8 mouse cellular contexts compared by ENCODE assay signal in the genomic region with DNA sequence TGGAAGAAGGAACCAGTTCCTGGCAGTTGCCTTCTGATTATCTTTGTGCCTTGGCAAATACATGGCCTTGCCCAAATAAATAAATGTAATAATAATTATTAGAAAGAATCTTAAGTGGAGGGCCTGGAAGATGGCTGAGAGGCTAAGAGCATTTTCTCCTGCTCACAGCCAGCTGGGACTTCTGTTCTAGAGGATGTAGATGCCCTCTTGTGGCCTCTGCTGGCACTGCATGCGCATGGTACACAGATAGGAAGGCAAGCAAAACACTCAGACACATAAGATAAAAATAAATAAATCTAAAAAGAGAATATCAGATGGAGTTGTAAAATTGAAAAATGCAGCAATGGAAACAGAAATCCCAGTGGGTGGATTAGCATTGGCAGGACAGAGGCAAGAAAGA. TPM values are rescaled to one million over a fixed set of nuclear protein-coding genes. Genes with fewer than 3 reads are reported as not detected.
DNase-seq lines count a peak whose midpoint lies in the region; ATAC-seq and TF ChIP-seq lines count a peak whose summit lies in the region.

No protein-coding gene starts in this region.

- H3K4me1 ChIP-seq in G1E (ENCODE audit: insufficient read depth, low read depth, low read length) = no peaks in the 10 kb centered on the region

- no peaks in the 10 kb centered on the region for H3K9me3 ChIP-seq in G1E (replicated peaks)

- H3K4me3 ChIP-seq in G1E (ENCODE audit: low read depth, low read length) = no peak overlapping the region

- DNase-seq in G1E (ENCODE audit: low spot score) = peak; percentile 22
- peak; percentile 95 for DNase-seq in brain, adult 2 months (ENCODE audit: low read depth, low spot score)
- peak; percentile 85 to 92 for DNase-seq in heart, postnatal 14 days
- peak; percentile 88 to 94 for DNase-seq in layer of hippocampus, postnatal 14 days (ENCODE audit: low spot score in 2 of 2)
- peak; percentile 88 for DNase-seq in right cerebral cortex, postnatal 25 days
- DNase-seq in urinary bladder, postnatal 36 days (ENCODE audit: low spot score in 2 of 2) = peak; percentile 74 to 86

- H3K27me3 ChIP-seq in G1E (ENCODE audit: insufficient read depth, low read length) = no peaks in the 10 kb centered on the region

- ATAC-seq in G1E (ENCODE audit: extremely low read depth, insufficient number of reproducible peaks, low FRiP score, poor library complexity, severe bottlenecking) = no peak
- ATAC-seq in erythroid progenitor cell, adult 5-6 weeks (replicated peaks; ENCODE audit: low FRiP score, poor library complexity, severe bottlenecking) = peak; percentile 84
- ATAC-seq in megakaryocyte-erythroid progenitor cell, adult 5-6 weeks (replicated peaks; ENCODE audit: low FRiP score, low TSS enrichment, poor library complexity, severe bottlenecking) = peak; percentile 82

- TF ChIP-seq CTCF in G1E (IDR thresholded peaks at IDR 0.05; ENCODE audit: low read depth, low read length) = peak; percentile 81; the same call in 1 of the 2 replicates

- peaks cover 51% of the 10 kb centered on the region for H3K36me3 ChIP-seq in G1E (replicated peaks)

- intact Hi-C loops in heart, postnatal 14 days (cut with DNase I) = loop anchor here (1.0 to 5.0 kb wide), 2 partner anchors 113 to 132 kb away; no protein-coding TSS in a partner anchor

RNA-seq across cellular contexts. Expression of a gene that starts 44.3 kb away (rescaled TPM):
- 17.2 and 19.2 TPM in 2 replicates for total RNA-seq in G1E (2014; fragmentation: Nextera tagmentation)
- total RNA-seq in G1E (2017) = 10.2 and 10.6 TPM in 2 replicates
- polyA plus RNA-seq in G1E (2012) = 1.7 and 1.8 TPM in 2 replicates
- 9.7 and 10.1 TPM in 2 replicates for total RNA-seq in erythroid progenitor cell, adult 5-6 weeks (2015; ENCODE audit: low replicate concordance)
- 5.8 and 13.7 TPM in 2 replicates for total RNA-seq in erythroid progenitor cell, adult 5-6 weeks (2017; ENCODE audit: low replicate concordance)
- total RNA-seq in heart, postnatal 14 days (2021) = 10 to 100 TPM; 28.8 to 29.6 TPM
- total RNA-seq in layer of hippocampus, postnatal 14 days (2021) = 100 to 1,000 TPM; 117 to 122 TPM
- total RNA-seq in megakaryocyte-erythroid progenitor cell, adult 5-6 weeks (2014; fragmentation: Nextera tagmentation) = 11.3 and 17.0 TPM in 2 replicates
- total RNA-seq in megakaryocyte-erythroid progenitor cell, adult 5-6 weeks (2017) = 7.8 and 10.5 TPM in 2 replicates

RNA-seq across cellular contexts. Expression of a gene that starts 44.3 kb away (rescaled TPM):
- total RNA-seq in G1E (2014; fragmentation: Nextera tagmentation) (16.7 and 23.8 TPM in 2 replicates), G1E (2017) (11.8 and 12.5 TPM in 2 replicates)
- 3.4 and 3.5 TPM in 2 replicates for polyA plus RNA-seq in G1E (2012)
- total RNA-seq in erythroid progenitor cell, adult 5-6 weeks (2015; ENCODE audit: low replicate concordance) = 14.7 and 32.4 TPM in 2 replicates
- 16.0 and 37.9 TPM in 2 replicates for total RNA-seq in erythroid progenitor cell, adult 5-6 weeks (2017; ENCODE audit: low replicate concordance)
- total RNA-seq in heart, postnatal 14 days (2021) = 10 to 100 TPM; 61.4 to 61.7 TPM
- total RNA-seq in layer of hippocampus, postnatal 14 days (2021) = 10 to 100 TPM; 80.0 to 83.6 TPM
- 22.4 and 37.8 TPM in 2 replicates for total RNA-seq in megakaryocyte-erythroid progenitor cell, adult 5-6 weeks (2014; fragmentation: Nextera tagmentation)
- 7.5 and 12.6 TPM in 2 replicates for total RNA-seq in megakaryocyte-erythroid progenitor cell, adult 5-6 weeks (2017)

Comparison
In these comparisons a context has a peak if more than half of its experiments do, and no peak if none do; other contexts are left out.
1. DNase-seq: peak in every context shown above with its lines; median percentile 95 in brain, adult 2 months; 91 in layer of hippocampus, postnatal 14 days; 88 in heart, postnatal 14 days; 88 in right cerebral cortex, postnatal 25 days; 80 in urinary bladder, postnatal 36 days; 22 in G1E.